Mouse (Mus musculus) ES-E14 (cell line): Measurements from ENCODE around the gene Prkag2.

Experiments
- CHD2 ChIP-seq: IDR thresholded peaks from 2 replicates; pipeline ENCODE4 v1.6.1; 2014; ENCODE audit warnings: mild to moderate bottlenecking, low read depth, low read length, inconsistent platforms
- HCFC1 ChIP-seq: IDR thresholded peaks from 2 replicates; pipeline ENCODE4 v1.6.1; 2012; ENCODE audit warnings: low read length, inconsistent platforms, borderline replicate concordance; ENCODE audit not compliant: insufficient read depth
- MAFK ChIP-seq: IDR thresholded peaks from 2 replicates; pipeline ENCODE4 v1.6.1; 2014; ENCODE audit warnings: mild to moderate bottlenecking, low read depth, low read length, inconsistent platforms; ENCODE audit not compliant: insufficient read depth
- ZC3H11A ChIP-seq: IDR thresholded peaks from 2 replicates; pipeline ENCODE4 v1.6.1; 2012; ENCODE audit warnings: low read depth, mild to moderate bottlenecking, inconsistent platforms, low read length, borderline replicate concordance
- ZNF384 ChIP-seq: IDR thresholded peaks from 2 replicates; pipeline ENCODE4 v1.6.1; 2012; ENCODE audit warnings: low read depth, low read length, inconsistent platforms

GRCm38 (mm10) chr5:24919155-24919554, 181.3 kb downstream of the Prkag2 start:
- TF ChIP-seq CHD2 (no peak), MAFK (no peak), ZC3H11A (no peak), ZNF384 (no peak), HCFC1 (no peak)
